Mouse (Mus musculus): ENCODE results near the gene Mpc1.
A peak's percentile ranks its signal among the peaks of the same experiment; 100 is the strongest.
"Not testable (repeated sequence)": the region's sequence is repeated elsewhere in the genome, so short reads cannot be mapped to it uniquely, and the experiment has no call there.

Mpc1 gene

GRCm38 (mm10) chr17:8278356-8278755 is 4.3 kb upstream of the Mpc1 start:
- no peak for DNase-seq (ENCODE audit: low spot score)

GRCm38 (mm10) chr17:8283526-8284253 is 986 bp downstream of the Mpc1 start:
- peak; percentile 95 for DNase-seq (ENCODE audit: low spot score)

- no peak for DNase-seq (ENCODE audit: low spot score)
These were observed 1.6 kb downstream of the Mpc1 start for GRCm38 (mm10) chr17:8284254-8284661.

GRCm38 (mm10) chr17:8285056-8285455 is 2.4 kb downstream of the Mpc1 start:
- DNase-seq (ENCODE audit: low spot score) = no peak

GRCm38 (mm10) chr17:8286987-8287386 is 4.3 kb downstream of the Mpc1 start:
- DNase-seq (ENCODE audit: low spot score) = no peak

GRCm38 (mm10) chr17:8289993-8290679 is 7.4 kb downstream of the Mpc1 start:
- no peak for DNase-seq (ENCODE audit: low spot score)

GRCm38 (mm10) chr17:8290736-8291135 is 8.0 kb downstream of the Mpc1 start:
- DNase-seq (ENCODE audit: low spot score) = no peak

- no peak for DNase-seq (ENCODE audit: low spot score)
These were observed 13.1 kb downstream of the Mpc1 start for GRCm38 (mm10) chr17:8295825-8296224.

GRCm38 (mm10) chr17:8296313-8296844 is 13.7 kb downstream of the Mpc1 start:
- no peak for DNase-seq (ENCODE audit: low spot score)

- no peak for DNase-seq (ENCODE audit: low spot score)
These were observed 15.0 kb downstream of the Mpc1 start for GRCm38 (mm10) chr17:8297746-8298145.

- DNase-seq (ENCODE audit: low spot score) = no peak
These were observed 15.6 kb downstream of the Mpc1 start for GRCm38 (mm10) chr17:8298281-8298680.

GRCm38 (mm10) chr17:8299524-8299923 is 16.8 kb downstream of the Mpc1 start:
- no peak for DNase-seq (ENCODE audit: low spot score)

GRCm38 (mm10) chr17:8301515-8301914 is 18.8 kb downstream of the Mpc1 start:
- no peak for DNase-seq (ENCODE audit: low spot score)

GRCm38 (mm10) chr17:8302772-8303438 is 20.2 kb downstream of the Mpc1 start:
- no peak for DNase-seq (ENCODE audit: low spot score)

- DNase-seq (ENCODE audit: low spot score) = no peak
These were observed 21.0 kb downstream of the Mpc1 start for GRCm38 (mm10) chr17:8303671-8304070.

GRCm38 (mm10) chr17:8305801-8306200 is 23.1 kb downstream of the Mpc1 start:
- no peak for DNase-seq (ENCODE audit: low spot score)

GRCm38 (mm10) chr17:8310838-8311614 is 28.3 kb downstream of the Mpc1 start, which contains the start of gene Sft2d1:
Gene Sft2d1 (plus strand): TSS chr17:8311102.
- DNase-seq (ENCODE audit: low spot score) = peak; percentile 94

GRCm38 (mm10) chr17:8311751-8312150 is 29.0 kb downstream of the Mpc1 start:
- no peak for DNase-seq (ENCODE audit: low spot score)

- no peak for DNase-seq (ENCODE audit: low spot score)
These were observed 31.3 kb downstream of the Mpc1 start for GRCm38 (mm10) chr17:8313976-8314375.

- no peak for DNase-seq (ENCODE audit: low spot score)
These were observed 33.5 kb downstream of the Mpc1 start for GRCm38 (mm10) chr17:8316251-8316650.

GRCm38 (mm10) chr17:8326877-8327276 is 44.2 kb downstream of the Mpc1 start:
- DNase-seq (ENCODE audit: low spot score) = not testable (repeated sequence)
